Mouse (Mus musculus): ENCODE measurements around the gene Ttc23. TPM values are rescaled to one million over a fixed set of nuclear protein-coding genes. Genes with fewer than 3 reads are reported as not detected.

Ttc23 gene
- polyA plus RNA-seq, 1 experiment from 2014 or later, result 33.5 TPM

DNA sequence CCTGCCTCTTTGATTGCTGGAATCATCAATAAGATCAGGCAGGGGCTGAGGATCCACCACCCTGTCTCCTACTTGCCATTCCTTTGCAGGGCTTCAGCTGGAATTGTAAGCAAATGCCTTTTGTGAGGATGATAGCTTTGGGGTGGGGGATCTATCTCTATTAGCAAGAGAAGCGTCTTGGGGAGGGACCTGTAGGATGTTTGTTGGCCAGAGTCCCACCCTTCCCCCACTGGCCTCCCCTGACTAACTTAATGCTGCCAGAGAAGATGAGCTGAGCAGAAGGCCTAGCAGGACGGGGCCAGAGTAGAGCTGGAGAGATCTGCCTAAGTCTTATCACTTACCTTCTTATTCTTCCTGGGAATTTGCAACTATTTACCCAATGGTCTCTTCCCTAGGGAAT is 75.0 kb downstream of the Ttc23 start:
- Histone ChIP-seq H3K27ac (ENCODE audit: low read depth) (no peak overlapping the region), H3K27me3 (ENCODE audit: insufficient read depth, low read length) (no peaks in the 10 kb centered on the region), H3K4me3 (ENCODE audit: low read depth, low read length) (no peak overlapping the region), H3K9ac (no peak overlapping the region), H3K9me3 (ENCODE audit: low read depth, low read length) (no peaks in the 10 kb centered on the region), H3K4me1 (ENCODE audit: insufficient read depth) (peaks cover 8% of the 10 kb centered on the region), H3K36me3 (ENCODE audit: insufficient read depth) (peaks cover 42% of the 10 kb centered on the region; the same call in 1 of the 2 replicates), H3K4me2 (no peak overlapping the region)
- ATAC-seq (ENCODE audit: insufficient read depth) (no peak), DNase-seq (no peak)
- no peak for TF ChIP-seq CTCF (IDR thresholded peaks at IDR 0.05; ENCODE audit: low read depth)
- 44% methylated on average over 2 of the region's 2 CpGs for WGBS

- no peak overlapping the region for H3K4me2 ChIP-seq
- DNase-seq (no peak), ATAC-seq (ENCODE audit: insufficient read depth) (no peak)
- 67% methylated on average over 4 of the region's 4 CpGs for whole genome bisulfite sequencing
- H3K4me1 ChIP-seq (ENCODE audit: insufficient read depth), result no peaks in the 10 kb centered on the region
- H3K36me3 ChIP-seq (ENCODE audit: insufficient read depth), result peaks cover 48% of the 10 kb centered on the region
- no peaks in the 10 kb centered on the region for H3K9me3 ChIP-seq (ENCODE audit: low read depth, low read length)
- H3K27ac ChIP-seq (ENCODE audit: low read depth), result no peak overlapping the region
- no peak overlapping the region for H3K4me3 ChIP-seq (ENCODE audit: low read depth, low read length)
- TF ChIP-seq CTCF (IDR thresholded peaks at IDR 0.05; ENCODE audit: low read depth), result no peak
- no peak overlapping the region for H3K9ac ChIP-seq
- H3K27me3 ChIP-seq (ENCODE audit: insufficient read depth, low read length), result no peaks in the 10 kb centered on the region
Measured at GRCm38 (mm10) chr7:67724536-67724935, 77.3 kb downstream of the Ttc23 start.

- no peak for TF ChIP-seq CTCF (IDR thresholded peaks at IDR 0.05; ENCODE audit: low read depth)
- no peaks in the 10 kb centered on the region for H3K27me3 ChIP-seq (ENCODE audit: insufficient read depth, low read length)
- ATAC-seq (ENCODE audit: insufficient read depth) (no peak), DNase-seq (no peak)
- no peak overlapping the region for H3K9ac ChIP-seq
- no peaks in the 10 kb centered on the region for H3K9me3 ChIP-seq (ENCODE audit: low read depth, low read length)
- no peak overlapping the region for H3K4me2 ChIP-seq
- WGBS, result 66% methylated on average over 9 of the region's 9 CpGs
- no peak overlapping the region for H3K4me3 ChIP-seq (ENCODE audit: low read depth, low read length)
- H3K4me1 ChIP-seq (ENCODE audit: insufficient read depth), result no peaks in the 10 kb centered on the region
- H3K27ac ChIP-seq (ENCODE audit: low read depth), result no peak overlapping the region
- peaks cover 44% of the 10 kb centered on the region for H3K36me3 ChIP-seq (ENCODE audit: insufficient read depth)
Measured at GRCm38 (mm10) chr7:67725016-67725415, 77.8 kb downstream of the Ttc23 start.

GRCm38 (mm10) chr7:67728203-67728602 is 81.0 kb downstream of the Ttc23 start:
- no peak for TF ChIP-seq CTCF (IDR thresholded peaks at IDR 0.05; ENCODE audit: low read depth)
- H3K4me1 ChIP-seq (ENCODE audit: insufficient read depth), result no peaks in the 10 kb centered on the region
- 87% methylated on average over 4 of the region's 4 CpGs for WGBS
- ATAC-seq (ENCODE audit: insufficient read depth) (no peak), DNase-seq (no peak)
- H3K27me3 ChIP-seq (ENCODE audit: insufficient read depth, low read length), result no peaks in the 10 kb centered on the region
- peaks cover 33% of the 10 kb centered on the region for H3K36me3 ChIP-seq (ENCODE audit: insufficient read depth)
- H3K4me3 ChIP-seq (ENCODE audit: low read depth, low read length), result no peak overlapping the region
- no peak overlapping the region for H3K4me2 ChIP-seq
- no peaks in the 10 kb centered on the region for H3K9me3 ChIP-seq (ENCODE audit: low read depth, low read length)
- no peak overlapping the region for H3K9ac ChIP-seq
- H3K27ac ChIP-seq (ENCODE audit: low read depth), result no peak overlapping the region

- 93% methylated on average over 4 of the region's 4 CpGs for WGBS
- H3K4me3 ChIP-seq (ENCODE audit: low read depth, low read length), result no peak overlapping the region
- H3K4me1 ChIP-seq (ENCODE audit: insufficient read depth), result no peaks in the 10 kb centered on the region
- ATAC-seq (ENCODE audit: insufficient read depth) (no peak), DNase-seq (no peak)
- no peak overlapping the region for H3K9ac ChIP-seq
- no peak overlapping the region for H3K27ac ChIP-seq (ENCODE audit: low read depth)
- TF ChIP-seq CTCF (IDR thresholded peaks at IDR 0.05; ENCODE audit: low read depth), result no peak
- H3K9me3 ChIP-seq (ENCODE audit: low read depth, low read length), result no peaks in the 10 kb centered on the region
- no peak overlapping the region for H3K4me2 ChIP-seq
- peaks cover 30% of the 10 kb centered on the region for H3K36me3 ChIP-seq (ENCODE audit: insufficient read depth)
- H3K27me3 ChIP-seq (ENCODE audit: insufficient read depth, low read length), result no peaks in the 10 kb centered on the region
Measured at GRCm38 (mm10) chr7:67728809-67729208, 81.6 kb downstream of the Ttc23 start.

DNA sequence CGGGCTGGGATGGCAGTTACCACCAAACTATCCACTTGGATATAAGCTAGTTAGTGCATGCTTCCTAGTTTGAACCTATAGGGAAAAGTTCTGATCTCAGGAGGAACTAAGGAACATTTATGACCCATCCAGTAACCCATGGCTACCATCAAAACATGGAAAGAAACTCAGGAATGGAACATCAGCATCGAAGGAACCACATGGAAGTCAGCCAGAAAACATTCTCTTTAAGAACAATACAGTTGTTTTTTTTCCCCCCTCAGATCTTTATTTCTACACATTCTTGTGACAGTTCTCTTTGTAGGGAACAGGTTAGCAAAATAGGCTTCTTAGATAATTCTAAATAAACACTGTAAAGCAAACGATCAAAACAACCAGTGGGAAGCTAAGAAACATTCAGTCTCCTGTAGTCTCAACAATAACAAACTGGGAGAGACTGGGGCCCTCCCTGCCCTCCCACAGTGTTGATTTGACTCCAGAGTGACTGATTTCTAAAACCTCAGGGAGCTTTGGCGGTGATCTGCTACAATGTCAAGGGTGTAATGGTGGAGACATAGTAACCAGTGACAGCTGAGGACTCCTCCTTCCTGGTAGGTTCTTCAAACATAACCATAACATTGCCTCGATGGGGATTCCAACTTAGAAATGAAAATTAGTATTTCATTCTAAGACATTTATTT is 83.4 kb downstream of the Ttc23 start:
- peaks cover 27% of the 10 kb centered on the region for H3K36me3 ChIP-seq (ENCODE audit: insufficient read depth)
- 39% methylated on average over 5 of the region's 5 CpGs for WGBS
- no peaks in the 10 kb centered on the region for H3K27me3 ChIP-seq (ENCODE audit: insufficient read depth, low read length)
- H3K4me1 ChIP-seq (ENCODE audit: insufficient read depth), result no peaks in the 10 kb centered on the region
- ATAC-seq (ENCODE audit: insufficient read depth), result no peak
- DNase-seq, result peak; percentile 63
- no peak overlapping the region for H3K9ac ChIP-seq
- H3K9me3 ChIP-seq (ENCODE audit: low read depth, low read length), result no peaks in the 10 kb centered on the region
- H3K4me2 ChIP-seq, result no peak overlapping the region
- no peak overlapping the region for H3K4me3 ChIP-seq (ENCODE audit: low read depth, low read length)
- no peak overlapping the region for H3K27ac ChIP-seq (ENCODE audit: low read depth)
- TF ChIP-seq CTCF (IDR thresholded peaks at IDR 0.05; ENCODE audit: low read depth), result no peak

DNA sequence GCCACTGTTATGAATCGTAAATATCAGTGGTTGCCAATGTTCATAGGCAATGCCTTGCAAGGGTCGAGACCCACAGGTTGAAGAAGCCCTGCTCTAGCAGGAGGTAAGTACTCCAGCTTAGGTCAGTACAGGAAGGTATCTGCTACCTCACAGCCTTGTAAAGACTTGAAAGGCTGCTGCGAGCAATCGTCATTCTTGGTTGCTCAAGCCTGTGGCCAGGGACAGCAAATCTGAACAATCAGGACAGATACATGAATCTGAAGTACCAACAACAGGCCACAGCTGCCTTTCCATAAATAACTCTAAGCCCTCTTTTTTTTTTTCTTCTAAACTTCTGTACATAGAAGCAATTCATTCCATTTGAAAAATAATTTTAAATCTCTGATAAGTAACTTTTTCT is 85.1 kb downstream of the Ttc23 start:
- no peak for ATAC-seq (ENCODE audit: insufficient read depth)
- no peak for TF ChIP-seq CTCF (IDR thresholded peaks at IDR 0.05; ENCODE audit: low read depth)
- no peak for DNase-seq

More for the DNA sequence above, 85.1 kb downstream of the Ttc23 start:
- Histone ChIP-seq H3K27me3 (ENCODE audit: insufficient read depth, low read length) (no peaks in the 10 kb centered on the region), H3K4me3 (ENCODE audit: low read depth, low read length) (no peak overlapping the region), H3K36me3 (ENCODE audit: insufficient read depth) (peaks cover 13% of the 10 kb centered on the region), H3K9ac (no peak overlapping the region), H3K9me3 (ENCODE audit: low read depth, low read length) (no peaks in the 10 kb centered on the region), H3K4me1 (ENCODE audit: insufficient read depth) (no peaks in the 10 kb centered on the region), H3K4me2 (no peak overlapping the region), H3K27ac (ENCODE audit: low read depth) (no peak overlapping the region)
- 67% methylated on average over 4 of the region's 4 CpGs for WGBS
